Mouse (Mus musculus): ENCODE data around the gene Nudt13.

Nudt13 gene

DNA sequence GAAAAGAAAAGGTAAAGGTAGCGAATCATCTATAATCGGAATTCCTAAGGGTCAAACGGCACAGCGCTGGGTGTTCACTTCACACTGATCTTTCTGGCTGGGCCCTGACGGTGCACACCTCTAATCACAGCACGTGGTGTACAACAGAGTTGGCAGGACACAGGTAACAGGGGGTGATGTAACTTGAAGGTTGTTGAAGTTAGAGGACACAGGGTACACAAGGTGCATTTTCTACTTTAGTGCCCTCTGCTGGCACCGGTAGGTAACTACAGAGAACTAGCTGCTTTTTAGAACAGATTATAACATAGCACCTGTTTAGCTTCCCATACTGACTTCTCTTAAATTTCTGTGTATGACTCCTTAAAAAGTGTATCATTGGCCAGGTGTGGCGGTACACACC is 45.7 kb downstream of the Nudt13 start:
- no peak for DNase-seq (ENCODE audit: low spot score in 2 of 2)

GRCm38 (mm10) chr14:20340866-20341265 is 46.4 kb downstream of the Nudt13 start:
- DNase-seq (ENCODE audit: low spot score in 2 of 2): no peak

GRCm38 (mm10) chr14:20345885-20346284 is 51.4 kb downstream of the Nudt13 start:
- DNase-seq (ENCODE audit: low spot score in 2 of 2): no peak

DNA sequence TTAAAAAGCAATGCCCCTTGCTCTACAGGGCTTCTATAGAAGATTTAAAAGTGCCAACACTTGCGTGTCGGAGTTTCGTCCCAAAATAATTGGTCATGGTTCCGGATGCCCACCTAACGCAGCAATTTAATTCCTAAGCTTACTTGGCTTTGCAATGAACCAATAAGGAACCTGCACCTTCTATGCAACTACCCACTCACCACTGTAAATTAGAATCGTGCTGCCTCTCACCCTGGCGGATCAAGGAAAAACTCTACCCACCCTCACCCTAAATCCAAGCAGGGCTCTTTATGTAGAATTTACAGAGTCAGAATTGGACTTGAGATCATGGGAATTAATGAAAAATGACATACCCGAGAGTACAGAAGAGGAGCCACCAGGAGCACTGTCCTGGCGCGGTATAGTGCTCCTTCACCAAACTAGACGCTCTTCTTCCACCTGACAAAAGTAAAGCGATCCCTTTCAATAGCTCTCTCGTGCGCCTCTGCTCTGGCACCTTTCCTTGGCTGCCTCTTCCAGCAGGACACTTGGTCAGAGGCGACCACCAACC is 53.0 kb downstream of the Nudt13 start:
- no peak for DNase-seq (ENCODE audit: low spot score in 2 of 2)

GRCm38 (mm10) chr14:20347991-20348541 is 53.6 kb downstream of the Nudt13 start, which contains the start of the genes Ecd and Fam149b:
TSS of gene Ecd (minus strand) at chr14:20348121.
TSS of gene Fam149b (plus strand) at chr14:20348162.
- DNase-seq (ENCODE audit: low spot score in 2 of 2): peak; percentile 83 to 91

DNA sequence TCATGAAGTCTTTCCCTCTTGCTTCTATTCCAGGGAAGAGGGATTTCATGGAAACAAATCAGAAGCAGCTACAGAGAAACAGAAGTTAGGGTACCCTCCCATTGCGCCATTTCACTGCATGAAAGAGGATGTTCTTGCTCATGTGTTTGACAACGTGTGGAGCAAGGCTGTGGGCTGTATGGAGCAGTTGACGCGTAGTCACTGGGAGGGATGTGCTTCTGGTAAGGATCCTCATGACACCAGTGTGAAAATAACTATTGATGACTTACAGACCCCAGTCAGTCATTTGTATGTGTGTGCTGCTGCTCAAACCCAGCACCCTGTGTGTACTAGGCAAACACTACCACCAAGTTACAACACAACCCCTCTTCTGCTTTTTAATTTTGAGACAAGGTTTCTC is 68.7 kb downstream of the Nudt13 start:
- no peak for DNase-seq (ENCODE audit: low spot score in 2 of 2)

Data from cerebellum, postnatal 4 days (tissue).